Mouse (Mus musculus): ENCODE results near the gene Dlg3.

Gene Dlg3

GRCm38 (mm10) chrX:100767181-100767884 lies at the start of gene Dlg3:
Dlg3 (plus strand) TSS chrX:100767722.
- DNase-seq, result peak; percentile 34 to 58

GRCm38 (mm10) chrX:100728947-100729346 lies 38.6 kb upstream of the Dlg3 start:
- DNase-seq, result peak; percentile 70 to 81

GRCm38 (mm10) chrX:100729665-100730188 lies 37.8 kb upstream of the Dlg3 start, which contains the start of gene Gdpd2:
Gdpd2 (plus strand) TSS chrX:100729873.
- DNase-seq, result peak; percentile 39 to 60

- no peak for DNase-seq
These were observed 37.3 kb upstream of the Dlg3 start for GRCm38 (mm10) chrX:100730266-100730665.

- no peak for DNase-seq
These were observed 33.2 kb upstream of the Dlg3 start for GRCm38 (mm10) chrX:100734359-100734758.

GRCm38 (mm10) chrX:100738918-100739317 lies 28.6 kb upstream of the Dlg3 start:
- DNase-seq, result peak; percentile 70 to 75

GRCm38 (mm10) chrX:100739443-100739842 lies 28.1 kb upstream of the Dlg3 start:
- no peak for DNase-seq

GRCm38 (mm10) chrX:100740785-100741184 lies 26.7 kb upstream of the Dlg3 start:
- DNase-seq, result no peak

GRCm38 (mm10) chrX:100741940-100742339 lies 25.6 kb upstream of the Dlg3 start:
- peak; percentile 67 to 77 for DNase-seq

GRCm38 (mm10) chrX:100765855-100766254 lies 1.7 kb upstream of the Dlg3 start:
- no peak for DNase-seq

GRCm38 (mm10) chrX:100767885-100768626 lies 534 bp downstream of the Dlg3 start:
- no peak for DNase-seq

- no peak for DNase-seq
These were observed 1.8 kb downstream of the Dlg3 start for GRCm38 (mm10) chrX:100769281-100769680.

GRCm38 (mm10) chrX:100774341-100774811 lies 6.9 kb downstream of the Dlg3 start:
- peak; percentile 82 to 84 for DNase-seq

- no peak for DNase-seq
These were observed 7.9 kb downstream of the Dlg3 start for GRCm38 (mm10) chrX:100775405-100775804.

- DNase-seq, result peak; percentile 73 to 78
These were observed 9.0 kb downstream of the Dlg3 start for GRCm38 (mm10) chrX:100776494-100776893.

GRCm38 (mm10) chrX:100776985-100777654 lies 9.6 kb downstream of the Dlg3 start:
- peak; percentile 79 to 89 for DNase-seq

- peak in 1 of 2 experiments; percentile 19 for DNase-seq
These were observed 10.2 kb downstream of the Dlg3 start for GRCm38 (mm10) chrX:100777655-100778234.

- no peak for DNase-seq
These were observed 10.9 kb downstream of the Dlg3 start for GRCm38 (mm10) chrX:100778397-100778796.

- no peak for DNase-seq
These were observed 21.8 kb downstream of the Dlg3 start for GRCm38 (mm10) chrX:100789322-100789721.

- DNase-seq, result no peak
These were observed 28.7 kb downstream of the Dlg3 start for GRCm38 (mm10) chrX:100796041-100796740.

- DNase-seq, result no peak
These were observed 29.2 kb downstream of the Dlg3 start for GRCm38 (mm10) chrX:100796741-100797090.

- no peak for DNase-seq
These were observed 29.8 kb downstream of the Dlg3 start for GRCm38 (mm10) chrX:100797370-100797769.
